Mouse (Mus musculus) brain, embryonic 14.5 days (tissue): ENCODE measurements around the gene Ccdc141.

ENCODE experiments used
- CTCF ChIP-seq: fragments of 200-500 bp; IDR thresholded peaks from 2 replicates; pipeline ENCODE4 v1.5.1; 2012; ENCODE audit warnings: inconsistent platforms, mild to moderate bottlenecking, moderate library complexity, borderline replicate concordance; ENCODE audit not compliant: insufficient read depth, insufficient read length; ENCODE audit errors: extremely low read depth
- POLR2A ChIP-seq: fragments of 200-500 bp; IDR thresholded peaks from 2 replicates; pipeline ENCODE4 v1.6.1; 2012; ENCODE audit warnings: mild to moderate bottlenecking, inconsistent platforms, borderline replicate concordance; ENCODE audit not compliant: poor library complexity, insufficient read depth, insufficient read length, severe bottlenecking; ENCODE audit errors: extremely low read depth

DNA sequence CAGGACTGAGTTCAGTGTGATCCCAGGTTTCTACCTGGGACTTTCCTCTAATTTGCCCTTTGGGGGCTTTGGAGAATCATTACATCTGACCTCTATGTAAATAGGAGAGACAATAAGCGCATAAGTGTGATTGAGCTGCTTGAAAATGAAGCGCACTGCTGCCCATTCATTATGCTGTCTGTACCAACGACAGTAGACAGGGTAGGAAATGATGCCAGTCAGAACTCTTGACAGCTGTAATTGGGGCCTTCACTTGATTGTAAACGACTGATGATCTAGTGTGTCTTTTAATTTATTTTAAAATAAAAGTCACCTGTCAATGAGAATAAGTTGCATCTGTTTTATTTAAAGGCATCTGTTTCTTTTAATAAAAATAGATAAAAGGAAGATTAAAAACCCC, 152.7 kb downstream of the Ccdc141 start:
- TF ChIP-seq CTCF (no peak), POLR2A (no peak)
